Mouse (Mus musculus) regulatory T cell (primary cell): Measurements from ENCODE around the gene Creb5.

Experiments used
- in situ Hi-C: fragments of 300-600 bp; cut with MboI, MseI; formaldehyde crosslinking; loops from one replicate; pipeline ENCODE4 v1.15.1; 2025; ENCODE audit warnings: high pct_unique_total_duplicates

Creb5 gene

GRCm38 (mm10) chr6:53696471-53696870 lies 409.4 kb downstream of the Creb5 start:
- in situ Hi-C loops, result no loop called here

- in situ Hi-C loops, result no loop called here
These were observed 409.9 kb downstream of the Creb5 start for GRCm38 (mm10) chr6:53696921-53697320.

GRCm38 (mm10) chr6:53698128-53698749 lies 411.2 kb downstream of the Creb5 start:
- in situ Hi-C loops, result no loop called here

- in situ Hi-C loops, result no loop called here
These were observed 417.4 kb downstream of the Creb5 start for GRCm38 (mm10) chr6:53704440-53704839.

- in situ Hi-C loops, result no loop called here
These were observed 419.7 kb downstream of the Creb5 start for GRCm38 (mm10) chr6:53706604-53707330.

- in situ Hi-C loops, result no loop called here
These were observed 420.7 kb downstream of the Creb5 start for GRCm38 (mm10) chr6:53707795-53708194.

- in situ Hi-C loops, result no loop called here
These were observed 422.8 kb downstream of the Creb5 start for GRCm38 (mm10) chr6:53709694-53710442.

GRCm38 (mm10) chr6:53710560-53710959 lies 423.5 kb downstream of the Creb5 start:
- in situ Hi-C loops, result no loop called here

- in situ Hi-C loops, result no loop called here
These were observed 426.1 kb downstream of the Creb5 start for GRCm38 (mm10) chr6:53713152-53713551.

GRCm38 (mm10) chr6:53714908-53715321 lies 427.8 kb downstream of the Creb5 start:
- in situ Hi-C loops, result no loop called here

GRCm38 (mm10) chr6:53716013-53716412 lies 428.9 kb downstream of the Creb5 start:
- in situ Hi-C loops, result no loop called here

GRCm38 (mm10) chr6:53720009-53720408 lies 432.9 kb downstream of the Creb5 start:
- in situ Hi-C loops, result loop anchor here (10.0 kb wide), 1 partner anchor 195 kb away; no protein-coding TSS in a partner anchor

- in situ Hi-C loops, result loop anchor here (10.0 kb wide), 1 partner anchor 197 kb away; no protein-coding TSS in a partner anchor
These were observed 434.5 kb downstream of the Creb5 start for GRCm38 (mm10) chr6:53721595-53721994.

GRCm38 (mm10) chr6:53722694-53723093 lies 435.6 kb downstream of the Creb5 start:
- in situ Hi-C loops, result loop anchor here (10.0 kb wide), 1 partner anchor 198 kb away; no protein-coding TSS in a partner anchor

- in situ Hi-C loops, result no loop called here
These were observed 443.4 kb downstream of the Creb5 start for GRCm38 (mm10) chr6:53730487-53730886.

- in situ Hi-C loops, result no loop called here
These were observed 444.0 kb downstream of the Creb5 start for GRCm38 (mm10) chr6:53730996-53731485.

- in situ Hi-C loops, result no loop called here
These were observed 446.5 kb downstream of the Creb5 start for GRCm38 (mm10) chr6:53733546-53733945.

GRCm38 (mm10) chr6:53733999-53734398 lies 446.9 kb downstream of the Creb5 start:
- in situ Hi-C loops, result no loop called here

GRCm38 (mm10) chr6:53735696-53736095 lies 448.6 kb downstream of the Creb5 start:
- in situ Hi-C loops, result no loop called here

GRCm38 (mm10) chr6:53738206-53738605 lies 451.1 kb downstream of the Creb5 start:
- in situ Hi-C loops, result no loop called here

- in situ Hi-C loops, result no loop called here
These were observed 454.2 kb downstream of the Creb5 start for GRCm38 (mm10) chr6:53741222-53741621.
